Mouse (Mus musculus): ENCODE measurements around the gene Exoc3l2. TPM values are rescaled to one million over a fixed set of nuclear protein-coding genes. Genes with fewer than 3 reads are reported as not detected.

Exoc3l2 gene
- polyA plus RNA-seq (2012; rRNA removed): 14.5 and 14.7 TPM in 2 replicates

GRCm38 (mm10) chr7:19462884-19463381, at the start of gene Exoc3l2:
Exoc3l2 (plus strand) TSS chr7:19463331.

GRCm38 (mm10) chr7:19458591-19459111, 4.5 kb upstream of the Exoc3l2 start, which contains the start of gene Mark4:
Mark4 (minus strand) TSS chr7:19458821.

GRCm38 (mm10) chr7:19508150-19508923, 45.2 kb downstream of the Exoc3l2 start, which contains the start of the genes Bloc1s3 and Trappc6a:
Bloc1s3 (minus strand) TSS chr7:19508367.
Trappc6a (plus strand) TSS chr7:19508395.

GRCm38 (mm10) chr7:19517652-19518365, 54.7 kb downstream of the Exoc3l2 start, which contains the start of gene Nkpd1:
Nkpd1 (plus strand) TSS chr7:19517838.

Other genes with a start within 250 kb of the Exoc3l2 start
- gene Opa3, start 235.0 kb upstream of the Exoc3l2 start, polyA plus RNA-seq (2012; rRNA removed): 40.3 and 44.6 TPM in 2 replicates
- 197 and 215 TPM in 2 replicates for gene Vasp, start 191.5 kb upstream of the Exoc3l2 start, polyA plus RNA-seq (2012; rRNA removed)
- 0.18 and 0.25 TPM in 2 replicates for gene Ppm1n, start 183.3 kb upstream of the Exoc3l2 start, polyA plus RNA-seq (2012; rRNA removed)
- 31.9 and 40.5 TPM in 2 replicates for gene Rtn2, start 180.7 kb upstream of the Exoc3l2 start, polyA plus RNA-seq (2012; rRNA removed)
- 5.1 and 10.1 TPM in 2 replicates for gene Fosb, start 153.3 kb upstream of the Exoc3l2 start, polyA plus RNA-seq (2012; rRNA removed)
- 35.4 and 52.6 TPM in 2 replicates for gene Ercc1, start 118.6 kb upstream of the Exoc3l2 start, polyA plus RNA-seq (2012; rRNA removed)
- gene Cd3eap, start 103.8 kb upstream of the Exoc3l2 start, polyA plus RNA-seq (2012; rRNA removed): 10.1 and 12.5 TPM in 2 replicates
- 19.9 and 21.5 TPM in 2 replicates for gene Ppp1r13l, start 103.6 kb upstream of the Exoc3l2 start, polyA plus RNA-seq (2012; rRNA removed)
- gene Ercc2, start 81.3 kb upstream of the Exoc3l2 start, polyA plus RNA-seq (2012; rRNA removed): 99.9 and 104 TPM in 2 replicates
- gene Klc3, start 59.2 kb upstream of the Exoc3l2 start, polyA plus RNA-seq (2012; rRNA removed): 11.6 and 13.6 TPM in 2 replicates
- gene Ckm, start 58.6 kb upstream of the Exoc3l2 start, polyA plus RNA-seq (2012; rRNA removed): 1.5 and 2.0 TPM in 2 replicates
- 56.2 and 68.8 TPM in 2 replicates for gene Mark4, start 4.5 kb upstream of the Exoc3l2 start, polyA plus RNA-seq (2012; rRNA removed)
- 23.3 and 32.2 TPM in 2 replicates for gene Bloc1s3, start 45.0 kb downstream of the Exoc3l2 start, polyA plus RNA-seq (2012; rRNA removed)
- 122 and 123 TPM in 2 replicates for gene Trappc6a, start 45.1 kb downstream of the Exoc3l2 start, polyA plus RNA-seq (2012; rRNA removed)
- 1.3 and 1.9 TPM in 2 replicates for gene Nkpd1, start 54.5 kb downstream of the Exoc3l2 start, polyA plus RNA-seq (2012; rRNA removed)
- 147 and 159 TPM in 2 replicates for gene Ppp1r37, start 99.7 kb downstream of the Exoc3l2 start, polyA plus RNA-seq (2012; rRNA removed)
- 15.2 and 16.3 TPM in 2 replicates for gene Zfp296, start 114.0 kb downstream of the Exoc3l2 start, polyA plus RNA-seq (2012; rRNA removed)
- gene Gemin7, start 114.3 kb downstream of the Exoc3l2 start, polyA plus RNA-seq (2012; rRNA removed): 230 and 252 TPM in 2 replicates
- 248 and 417 TPM in 2 replicates for gene Clasrp, start 141.2 kb downstream of the Exoc3l2 start, polyA plus RNA-seq (2012; rRNA removed)
- gene Relb, start 166.1 kb downstream of the Exoc3l2 start, polyA plus RNA-seq (2012; rRNA removed): 34.7 and 48.6 TPM in 2 replicates
- gene Clptm1, start 201.7 kb downstream of the Exoc3l2 start, polyA plus RNA-seq (2012; rRNA removed): 131 and 152 TPM in 2 replicates
- gene Apoc2, start 214.6 kb downstream of the Exoc3l2 start, polyA plus RNA-seq (2012; rRNA removed): 1.2 and 3.3 TPM in 2 replicates
- gene Gm44805, start 218.1 kb downstream of the Exoc3l2 start, polyA plus RNA-seq (2012; rRNA removed): not detected in 2 replicates
- 2.4 and 7.3 TPM in 2 replicates for gene Apoc4, start 218.1 kb downstream of the Exoc3l2 start, polyA plus RNA-seq (2012; rRNA removed)
- gene Apoc1, start 229.3 kb downstream of the Exoc3l2 start, polyA plus RNA-seq (2012; rRNA removed): 3.8 and 11.0 TPM in 2 replicates
- gene Apoe, start 235.9 kb downstream of the Exoc3l2 start, polyA plus RNA-seq (2012; rRNA removed): 3,327 and 3,331 TPM in 2 replicates

All from ovary, adult 2 months (tissue).